ENCODE assay signal across 15 mouse cellular contexts in genomic region chr10:21245558-21245957, GRCm38 (mm10).
"Had no signal": no experiment of that assay in that cellular context is flagged by ENCODE, and none has a peak within 500 bp of the region (broad histone marks: within the 10 kb centered on the region; RNA-seq: fewer than 3 reads in every experiment).

No protein-coding gene starts in this region.

- ATAC-seq: intestine, embryonic 15.5 days; lung, postnatal 0 days had no signal

- H3K27ac ChIP-seq: intestine, embryonic 15.5 days; limb, embryonic 10.5 days; limb, embryonic 13.5 days; macrophage had no signal

- H3K27me3 ChIP-seq: intestine, embryonic 15.5 days; limb, embryonic 13.5 days; megakaryocyte, embryonic 14.5 days had no signal

- H3K4me3 ChIP-seq: intestine, embryonic 15.5 days; limb, embryonic 10.5 days; limb, embryonic 13.5 days; megakaryocyte, embryonic 14.5 days had no signal

- DNase-seq: kidney, adult 11 months; kidney, adult 8-10 months; kidney, postnatal 14 days; kidney, postnatal 4 days; lung, embryonic 14.5 days; midbrain, embryonic 14.5 days; thymus, adult 2 months; thymus, postnatal 14 days had no signal

- H3K9me3 ChIP-seq: intestine, embryonic 15.5 days; limb, embryonic 10.5 days; limb, embryonic 13.5 days; megakaryocyte, embryonic 14.5 days had no signal

- H3K9ac ChIP-seq: intestine, embryonic 15.5 days; limb, embryonic 13.5 days; lung, embryonic 14.5 days had no signal

- H3K36me3 ChIP-seq: intestine, embryonic 15.5 days; limb, embryonic 10.5 days; limb, embryonic 13.5 days had no signal

- H3K4me2 ChIP-seq: intestine, embryonic 15.5 days; limb, embryonic 13.5 days; lung, embryonic 14.5 days; midbrain, embryonic 11.5 days had no signal

- H3K4me1 ChIP-seq: intestine, embryonic 15.5 days; limb, embryonic 13.5 days had no signal
